Mouse (Mus musculus): Measurements from ENCODE around the gene Car15.

The Car15 gene

GRCm38 (mm10) chr16:17799584-17799983, 38.6 kb downstream of the Car15 start:
- DNase-seq, result no peak

DNA sequence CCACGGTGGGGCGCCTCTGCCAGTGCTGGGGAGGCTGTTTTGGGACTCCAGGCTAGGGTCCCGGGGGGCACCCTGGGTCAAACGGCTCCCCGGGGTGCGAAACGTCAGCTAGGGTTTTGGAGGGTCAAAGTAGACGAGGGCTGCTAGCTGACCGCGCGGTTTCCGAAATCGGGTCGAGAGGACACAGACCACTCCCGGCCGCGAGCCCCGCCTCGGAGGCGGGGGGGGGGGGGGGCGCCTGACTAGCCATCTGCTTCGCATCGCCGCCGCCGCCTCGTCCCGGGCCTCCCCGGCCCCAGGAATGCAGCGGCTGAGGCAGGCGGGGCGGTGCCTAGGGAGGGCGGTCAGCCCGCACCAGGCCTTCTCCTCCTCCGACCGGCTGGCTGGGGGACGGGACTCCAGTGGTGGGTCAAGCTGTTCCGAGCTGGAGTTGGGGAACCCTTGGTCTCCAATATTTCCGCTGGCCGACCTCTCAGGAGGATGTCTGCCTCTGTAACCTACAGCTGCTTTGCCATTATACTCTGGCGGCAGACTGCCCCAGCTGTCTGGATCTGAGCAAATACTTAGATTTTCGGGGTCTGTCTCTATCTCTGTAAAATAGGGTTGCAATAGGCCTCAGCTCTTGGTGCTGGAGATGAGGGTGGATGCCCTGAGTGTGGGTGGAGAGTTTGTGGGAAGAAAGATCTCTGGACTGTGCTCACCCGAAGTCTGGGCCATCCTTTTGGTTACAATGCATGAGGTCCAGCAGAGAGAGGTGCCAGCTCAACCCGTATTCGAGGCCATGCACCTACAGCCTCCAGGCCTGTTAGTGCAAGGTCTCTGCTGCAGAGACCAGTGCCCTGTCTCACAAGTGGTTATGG, 39.6 kb downstream of the Car15 start:
- no peak for DNase-seq

DNA sequence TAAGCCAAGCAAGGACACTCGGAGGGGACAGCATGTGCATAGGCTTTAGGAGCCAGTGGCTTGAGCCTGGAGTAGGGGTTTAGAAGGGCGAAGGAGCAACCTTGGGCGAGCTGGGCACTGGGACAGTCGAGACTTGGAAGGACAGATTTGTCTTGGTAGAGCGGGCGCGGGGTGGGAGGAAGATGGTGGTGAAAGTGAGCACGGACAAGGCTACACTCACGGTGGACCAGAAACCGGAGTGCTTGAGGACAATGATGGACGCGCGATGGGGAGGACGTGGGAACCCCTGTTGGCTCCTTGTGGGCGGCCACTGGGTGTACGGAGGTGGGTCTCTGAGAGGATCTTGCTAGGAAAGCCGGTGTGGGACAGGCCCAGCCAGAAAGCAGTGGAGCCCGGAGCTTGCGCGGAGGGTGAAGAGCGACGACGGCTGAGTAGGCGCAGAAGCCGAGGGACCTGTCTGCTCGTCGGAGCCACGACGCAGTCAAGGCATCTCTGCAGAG, 40.3 kb downstream of the Car15 start:
- no peak for DNase-seq

GRCm38 (mm10) chr16:17796971-17797811, 41.0 kb downstream of the Car15 start, which contains the start of gene Scarf2:
Gene Scarf2, plus strand, starts transcription at chr16:17797282.
- DNase-seq, result no peak

DNA sequence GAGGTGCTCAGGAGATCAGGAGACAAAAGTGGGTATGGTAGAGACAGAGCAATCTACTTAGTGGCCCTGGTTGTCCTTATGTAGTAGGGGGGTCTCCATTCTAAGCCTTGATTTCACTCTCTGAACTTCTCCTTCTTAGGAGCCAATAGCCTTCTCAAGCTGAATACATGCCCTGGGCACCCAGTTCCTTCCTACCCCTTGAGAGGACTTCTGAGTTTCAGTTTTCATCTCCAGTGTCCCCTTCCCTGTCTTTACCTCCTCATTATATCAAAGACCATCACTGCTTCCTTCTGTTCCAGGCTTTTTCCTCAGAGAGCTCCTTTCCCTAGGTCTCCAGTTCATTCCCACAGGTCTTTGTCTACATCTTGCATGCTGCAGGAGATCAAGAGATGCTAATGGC, 41.6 kb downstream of the Car15 start:
- no peak for DNase-seq

- no peak for DNase-seq
Measured at GRCm38 (mm10) chr16:17795643-17796042, 42.5 kb downstream of the Car15 start.

- DNase-seq, result no peak
Measured at GRCm38 (mm10) chr16:17794047-17794446, 44.1 kb downstream of the Car15 start.

DNA sequence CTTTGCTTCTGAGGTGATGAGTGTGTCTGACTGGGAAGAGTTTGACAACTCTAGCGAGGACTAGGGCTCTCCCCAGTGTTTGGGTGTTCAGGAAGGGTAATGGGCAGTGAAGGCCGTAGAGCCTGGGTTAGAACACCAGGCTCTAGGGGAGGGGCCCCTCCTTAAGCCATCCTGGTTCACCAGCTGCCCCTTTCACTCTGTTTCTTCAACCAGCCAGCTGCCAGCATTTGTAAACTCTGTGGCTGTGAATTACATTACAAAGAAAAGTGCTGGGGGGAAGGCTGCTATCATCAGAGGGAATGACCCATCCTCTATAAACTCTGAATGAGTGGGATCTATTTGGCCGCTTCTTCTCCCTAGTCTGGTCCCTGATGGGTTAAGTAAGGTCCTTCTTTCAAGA, 45.4 kb downstream of the Car15 start:
- DNase-seq, result no peak

DNA sequence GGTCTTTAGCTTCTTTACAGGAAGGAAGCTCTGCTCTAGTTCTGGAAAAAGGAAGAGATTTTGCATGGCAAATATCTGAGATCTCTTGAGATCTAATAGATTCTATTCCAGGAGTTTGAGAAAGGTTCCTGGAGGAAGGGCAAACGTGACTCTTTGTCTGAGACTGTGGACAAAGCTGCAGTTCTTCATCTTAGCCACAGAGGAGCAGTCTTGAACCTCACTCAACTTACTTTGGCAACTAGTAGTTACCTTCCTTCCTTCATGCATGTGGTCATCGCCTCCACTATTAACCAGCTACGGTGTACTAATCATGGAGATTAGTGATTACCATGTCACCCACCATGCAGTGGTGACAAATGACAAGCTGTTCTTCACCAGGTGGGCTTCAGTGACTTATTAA, 52.8 kb downstream of the Car15 start:
- no peak for DNase-seq

Data from right cerebral cortex, postnatal 25 days (tissue).